Mouse (Mus musculus) kidney, adult 8-10 months (tissue): ENCODE results near the gene Daam2.

ENCODE experiments used
- DNase-seq, 2 experiments: peaks; one replicate each; pipeline ENCODE4 v3.0.0; 2022

Daam2 gene

DNA sequence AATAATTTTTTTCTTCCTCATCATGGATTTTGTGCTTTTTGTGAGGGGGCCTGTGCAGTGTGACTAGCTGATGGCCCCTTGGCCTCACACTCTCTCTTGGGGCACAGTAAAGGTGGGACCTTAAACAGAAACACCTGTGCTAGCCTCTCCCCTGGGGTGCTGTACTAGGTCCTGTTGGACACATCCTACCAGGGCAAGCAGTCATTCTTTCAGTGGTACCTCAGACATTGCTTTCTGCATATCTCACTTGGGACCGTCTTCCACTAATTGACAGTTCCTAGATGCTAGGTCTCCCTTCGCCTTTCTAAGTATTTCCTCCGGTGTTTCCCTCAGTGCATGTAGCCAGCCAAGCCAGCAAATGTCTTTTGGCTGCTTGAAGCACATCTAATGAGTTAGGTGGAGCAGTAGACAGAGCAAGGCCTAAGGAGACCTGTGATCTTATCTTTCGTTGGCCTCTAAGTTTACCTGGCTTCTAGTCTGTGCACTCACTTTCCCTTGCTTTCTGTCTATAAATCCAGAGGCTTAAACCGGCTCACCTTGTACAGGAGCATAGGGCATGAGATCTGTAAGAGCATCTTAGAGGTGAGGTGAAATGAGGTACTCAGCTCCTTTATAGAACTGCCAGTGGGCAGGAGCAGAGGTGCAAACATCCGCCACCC is 134.5 kb downstream of the Daam2 start:
- no peak for DNase-seq

GRCm38 (mm10) chr17:49428751-49429415 is 135.3 kb downstream of the Daam2 start:
- peak; percentile 31 to 44 for DNase-seq

GRCm38 (mm10) chr17:49428239-49428688 is 135.9 kb downstream of the Daam2 start, which contains the start of gene Mocs1:
TSS of gene Mocs1 (plus strand) at chr17:49428362.
- DNase-seq: peak; percentile 96 to 97

DNA sequence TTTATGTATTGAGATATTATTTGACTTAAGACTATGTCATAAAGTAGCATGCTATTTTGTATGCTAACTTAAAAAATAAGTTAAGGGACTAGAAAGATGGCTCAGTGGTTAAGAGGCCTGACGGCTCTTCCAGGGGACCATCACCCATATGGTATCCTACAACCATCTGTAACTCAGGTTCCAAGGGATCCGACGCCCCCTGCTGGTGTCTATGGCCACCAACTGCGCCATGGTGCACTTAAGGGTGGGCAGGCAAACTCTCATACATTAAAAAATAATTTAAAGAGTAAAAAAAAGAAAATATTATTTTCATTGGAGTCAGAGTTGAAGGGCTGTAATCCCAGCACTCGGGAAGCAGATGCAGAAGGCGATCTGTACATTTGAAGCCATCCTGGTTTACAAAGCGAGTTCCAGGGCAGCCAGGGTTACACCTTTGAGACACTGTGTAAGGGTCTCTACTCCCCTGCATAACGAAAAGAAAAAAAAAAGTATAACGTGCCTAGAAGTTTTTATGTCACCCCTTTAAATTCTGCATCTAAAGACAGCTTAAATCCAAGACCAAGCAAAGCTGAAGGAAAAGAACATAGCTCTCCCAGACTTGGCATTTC is 136.4 kb downstream of the Daam2 start:
- peak in 1 of 2 experiments; percentile 38 for DNase-seq

- DNase-seq: no peak
These were observed 140.3 kb downstream of the Daam2 start for GRCm38 (mm10) chr17:49423872-49424271.

- DNase-seq: no peak
These were observed 141.1 kb downstream of the Daam2 start for GRCm38 (mm10) chr17:49423067-49423325.

DNA sequence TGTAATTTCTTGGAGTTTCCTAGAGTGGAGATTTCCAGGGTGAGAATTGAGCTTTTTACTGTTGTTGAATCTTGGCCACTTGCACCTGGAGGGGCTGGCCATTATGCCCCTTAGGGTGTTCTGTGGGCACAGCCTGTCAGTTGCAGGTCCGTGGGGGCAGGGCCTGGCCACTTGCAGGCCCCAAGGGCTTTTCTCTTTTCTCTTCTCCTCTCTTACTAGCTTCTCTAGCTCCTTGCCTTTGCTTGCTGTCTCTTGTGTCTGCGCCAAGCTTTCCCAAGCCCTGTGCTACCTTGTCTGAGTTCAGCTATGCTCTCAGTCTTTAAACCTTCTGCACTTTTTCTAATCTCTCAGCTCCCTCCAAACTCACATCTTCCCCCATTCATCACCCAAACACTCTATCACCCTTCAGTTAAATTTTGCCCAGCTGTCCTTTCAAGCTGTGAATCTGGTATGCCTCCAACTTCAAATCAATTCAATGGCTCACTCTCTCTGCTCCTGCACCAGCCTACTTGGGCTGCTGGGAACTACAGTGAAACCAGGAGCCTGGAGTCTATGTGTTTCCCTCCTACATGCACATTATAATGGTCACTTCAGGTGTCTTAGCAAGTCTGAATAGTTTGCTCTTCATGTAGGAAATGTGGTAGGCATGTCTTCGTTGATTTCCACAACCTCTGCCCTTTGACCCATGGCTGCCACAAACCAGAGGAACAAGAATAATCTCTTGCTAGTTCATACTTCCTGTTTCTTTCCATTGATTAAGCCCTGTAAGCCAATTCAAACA is 141.7 kb downstream of the Daam2 start:
- no peak for DNase-seq

- DNase-seq: no peak
These were observed 144.3 kb downstream of the Daam2 start for GRCm38 (mm10) chr17:49419813-49420212.

DNA sequence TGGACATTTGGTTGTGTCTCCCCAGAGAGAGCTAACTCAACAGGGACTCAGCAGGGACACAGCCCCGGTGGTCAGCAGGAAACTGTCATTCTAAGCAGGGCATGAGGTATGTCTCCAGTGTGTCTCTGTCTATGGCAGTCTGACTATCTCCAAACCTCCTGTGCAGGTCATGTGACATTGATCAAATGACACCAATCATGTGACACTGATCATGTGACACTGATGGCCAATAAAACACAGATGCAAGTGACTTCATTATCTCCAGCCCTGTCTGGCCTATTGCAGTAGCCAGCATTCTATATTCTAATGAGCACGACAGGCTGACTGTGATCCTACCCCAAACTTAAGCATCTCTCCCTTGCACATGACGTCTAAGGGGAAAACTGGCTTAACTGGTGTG is 147.9 kb downstream of the Daam2 start:
- DNase-seq: no peak

DNA sequence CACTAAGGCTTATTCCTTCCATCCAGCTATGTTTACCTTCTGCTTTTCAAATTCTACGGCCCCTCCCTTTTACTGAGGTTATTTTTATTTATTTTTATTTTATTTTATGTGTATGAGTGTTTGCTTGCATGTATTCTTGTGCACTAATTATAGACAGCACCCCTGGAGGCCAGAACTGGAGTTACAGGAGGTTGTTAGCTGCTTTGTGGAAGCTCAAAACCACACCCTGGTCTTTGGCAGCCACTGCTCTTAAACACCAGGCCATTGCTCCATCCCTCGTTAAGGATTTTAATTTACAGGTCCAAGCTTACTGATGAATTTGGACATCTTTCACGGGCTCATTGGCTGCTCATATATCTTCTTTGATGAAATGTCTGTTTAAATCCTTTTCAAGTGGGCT is 150.6 kb downstream of the Daam2 start:
- DNase-seq: no peak

- DNase-seq: no peak
These were observed 151.2 kb downstream of the Daam2 start for GRCm38 (mm10) chr17:49412974-49413373.
